Mouse (Mus musculus) E14TG2a.4 (cell line): Measurements from ENCODE around the gene Kcnn1.

Source experiments
- CTCF ChIP-seq: conservative IDR thresholded peaks from 2 replicates; pipeline ENCODE4 v1.5.1; 2014; ENCODE audit warnings: low read length
- NANOG ChIP-seq: IDR thresholded peaks from 2 replicates; pipeline ENCODE4 v1.6.1; 2014; ENCODE audit warnings: borderline replicate concordance, low read length, mixed read lengths
- POU5F1 ChIP-seq: IDR thresholded peaks from 2 replicates; pipeline ENCODE4 v1.6.1; 2014; ENCODE audit warnings: low read length, borderline replicate concordance

- TF ChIP-seq CTCF, result no peak
- no peak for TF ChIP-seq POU5F1
- no peak for TF ChIP-seq NANOG
Observed at GRCm38 (mm10) chr8:70851837-70852236, 11.2 kb downstream of the Kcnn1 start.
